Mouse (Mus musculus) heart, embryonic 13.5 days (tissue): ENCODE measurements around the gene Rps6kb2. TPM values are rescaled to one million over a fixed set of nuclear protein-coding genes. Genes with fewer than 3 reads are reported as not detected.

Source experiments
- ATAC-seq: fragments of 200-750 bp; cut with Nextera tagmentation; 2 replicates; pipeline ENCODE4 v1.8.0; 2017; ENCODE audit warnings: moderate TSS enrichment; ENCODE audit not compliant: insufficient number of reproducible peaks, low FRiP score, low TSS enrichment; ENCODE audit errors: extremely low read depth
- H3K27ac ChIP-seq: fragments of 300-500 bp; sonication (generic); replicated peaks from 2 replicates; pipeline ENCODE4 v1.5.1; 2015; ENCODE audit warnings: moderate library complexity, mild to moderate bottlenecking, inconsistent platforms
- H3K27me3 ChIP-seq: fragments of 300-500 bp; sonication (generic); replicated peaks from 2 replicates; pipeline ENCODE4 v1.6.1; 2015; ENCODE audit warnings: mild to moderate bottlenecking, inconsistent platforms
- H3K36me3 ChIP-seq: fragments of 300-500 bp; sonication (generic); 2 replicates; pipeline ENCODE4 v1.6.1; 2015; ENCODE audit warnings: mild to moderate bottlenecking, inconsistent platforms
- H3K4me1 ChIP-seq: fragments of 300-500 bp; sonication (generic); 2 replicates; pipeline ENCODE4 v1.6.1; 2015; ENCODE audit warnings: inconsistent platforms
- H3K4me2 ChIP-seq: fragments of 300-500 bp; sonication (generic); 2 replicates; pipeline ENCODE4 v1.6.1; 2015; ENCODE audit warnings: inconsistent platforms, mild to moderate bottlenecking, moderate library complexity
- H3K4me3 ChIP-seq: fragments of 300-500 bp; sonication (generic); 2 replicates; pipeline ENCODE4 v1.5.1; 2015; ENCODE audit warnings: moderate library complexity, mild to moderate bottlenecking, inconsistent platforms
- H3K9ac ChIP-seq: fragments of 300-500 bp; sonication (generic); 2 replicates; pipeline ENCODE4 v1.6.1; 2015; ENCODE audit warnings: inconsistent platforms, mild to moderate bottlenecking, moderate library complexity
- H3K9me3 ChIP-seq: fragments of 300-500 bp; sonication (generic); 2 replicates; pipeline ENCODE4 v1.6.1; 2016; ENCODE audit warnings: inconsistent platforms
- WGBS: fragments of 180-500 bp; shearing (Covaris S2); methylation state at CpG from one replicate; pipeline ENCODE4 v1.1.7; 2015; ENCODE audit warnings: mixed read lengths; 5-methylcytosine and 5-hydroxymethylcytosine counted together
- polyA plus RNA-seq: library from polyadenylated mRNA; unstranded; fragments of >200 nt; fragmentation: Nextera tagmentation; extraction: Ambion mirVana; gene quantifications from 2 replicates; pipeline ENCODE4 v1.2.1, GENCODE M21; 2015

The Rps6kb2 gene
- polyA plus RNA-seq, 1 experiment from 2014 or later = 46.0 TPM

GRCm38 (mm10) chr19:4184976-4185975, 22.1 kb upstream of the Rps6kb2 start:
- Histone ChIP-seq H3K9me3 (no peaks in the 10 kb centered on the region), H3K27me3 (no peaks in the 10 kb centered on the region), H3K4me2 (peak overlapping the region; percentile 27; the same call in 1 of the 2 replicates), H3K9ac (peak overlapping the region; percentile 33; the same call in 1 of the 2 replicates), H3K4me3 (no peak overlapping the region), H3K27ac (peak overlapping the region; percentile 50), H3K4me1 (peaks cover 40% of the 10 kb centered on the region), H3K36me3 (no peaks in the 10 kb centered on the region)
- 43% methylated on average over 15 of the region's 15 CpGs for WGBS
- no peak for ATAC-seq

- 85% methylated on average over 2 of the region's 2 CpGs for WGBS
- H3K4me2 ChIP-seq = no peak overlapping the region
- no peak overlapping the region for H3K9ac ChIP-seq
- H3K4me3 ChIP-seq = no peak overlapping the region
- H3K27ac ChIP-seq = no peak overlapping the region
- no peak for ATAC-seq
- H3K9me3 ChIP-seq = no peaks in the 10 kb centered on the region
- no peaks in the 10 kb centered on the region for H3K27me3 ChIP-seq
- peaks cover 40% of the 10 kb centered on the region for H3K4me1 ChIP-seq
- no peaks in the 10 kb centered on the region for H3K36me3 ChIP-seq
Observed at GRCm38 (mm10) chr19:4183689-4184088, 20.5 kb upstream of the Rps6kb2 start.

GRCm38 (mm10) chr19:4181892-4182291, 18.7 kb upstream of the Rps6kb2 start:
- Histone ChIP-seq H3K4me3 (no peak overlapping the region), H3K9me3 (no peaks in the 10 kb centered on the region), H3K9ac (no peak overlapping the region), H3K4me2 (no peak overlapping the region), H3K27me3 (peaks cover 2% of the 10 kb centered on the region; the same call in 1 of the 2 replicates), H3K27ac (no peak overlapping the region), H3K4me1 (peaks cover 27% of the 10 kb centered on the region), H3K36me3 (no peaks in the 10 kb centered on the region)
- no peak for ATAC-seq
- WGBS = 47% methylated on average over 3 of the region's 3 CpGs

- Histone ChIP-seq H3K9me3 (no peaks in the 10 kb centered on the region), H3K9ac (no peak overlapping the region), H3K4me2 (no peak overlapping the region), H3K27me3 (peaks cover 7% of the 10 kb centered on the region; the same call in 1 of the 2 replicates), H3K4me1 (peaks cover 21% of the 10 kb centered on the region), H3K27ac (no peak overlapping the region), H3K36me3 (no peaks in the 10 kb centered on the region), H3K4me3 (no peak overlapping the region)
- no peak for ATAC-seq
- 75% methylated on average over 7 of the region's 7 CpGs for WGBS
Observed at GRCm38 (mm10) chr19:4180411-4180810, 17.3 kb upstream of the Rps6kb2 start.

- 2% methylated on average over 11 of the region's 11 CpGs for WGBS
Observed at GRCm38 (mm10) chr19:4175368-4175947, 12.3 kb upstream of the Rps6kb2 start, which contains the start of gene Carns1. Carns1 (minus strand) TSS chr19:4175479.

GRCm38 (mm10) chr19:4172925-4173324, 9.8 kb upstream of the Rps6kb2 start:
- Histone ChIP-seq H3K4me2 (no peak overlapping the region), H3K27me3 (peaks cover 7% of the 10 kb centered on the region; the same call in 1 of the 2 replicates), H3K27ac (no peak overlapping the region), H3K9me3 (no peaks in the 10 kb centered on the region), H3K36me3 (no peaks in the 10 kb centered on the region), H3K4me1 (peaks cover 51% of the 10 kb centered on the region), H3K4me3 (no peak overlapping the region), H3K9ac (peak overlapping the region; percentile 57; the same call in 1 of the 2 replicates)
- no peak for ATAC-seq
- 62% methylated on average over 11 of the region's 11 CpGs for WGBS

More at GRCm38 (mm10) chr19:4175368-4175947, 12.3 kb upstream of the Rps6kb2 start, which contains the start of gene Carns1:
- peaks cover 38% of the 10 kb centered on the region for H3K4me1 ChIP-seq
- H3K9ac ChIP-seq = peak within 1 kb of the TSS; percentile 60
- peak within 1 kb of the TSS; percentile 29 for H3K4me3 ChIP-seq
- 0 out of 2 replicates have a peak, but pooled peaks have one; percentile 22 for ATAC-seq
- H3K4me2 ChIP-seq = peak within 1 kb of the TSS; percentile 63
- H3K27me3 ChIP-seq = peaks cover 7% of the 10 kb centered on the region; the same call in 1 of the 2 replicates
- no peaks in the 10 kb centered on the region for H3K36me3 ChIP-seq
- peak within 1 kb of the TSS; percentile 13 for H3K27ac ChIP-seq
- H3K9me3 ChIP-seq = no peaks in the 10 kb centered on the region

GRCm38 (mm10) chr19:4171393-4172290, 8.5 kb upstream of the Rps6kb2 start:
- Histone ChIP-seq H3K4me2 (0 out of 2 replicates have a peak overlapping the region, but pooled peaks have one; percentile 0), H3K27ac (peak overlapping the region; percentile 64), H3K4me3 (no peak overlapping the region), H3K36me3 (no peaks in the 10 kb centered on the region), H3K4me1 (peaks cover 56% of the 10 kb centered on the region), H3K27me3 (0 out of 2 replicates have a peak, but pooled peaks cover 3% of the 10 kb centered on the region), H3K9ac (peak overlapping the region; percentile 51), H3K9me3 (no peaks in the 10 kb centered on the region)
- WGBS = 47% methylated on average over 13 of the region's 13 CpGs
- no peak for ATAC-seq

- Histone ChIP-seq H3K27ac (peak overlapping the region; percentile 64), H3K4me3 (no peak overlapping the region), H3K27me3 (no peaks in the 10 kb centered on the region), H3K9ac (peak overlapping the region; percentile 51), H3K4me2 (no peak overlapping the region), H3K36me3 (no peaks in the 10 kb centered on the region), H3K9me3 (no peaks in the 10 kb centered on the region), H3K4me1 (peaks cover 60% of the 10 kb centered on the region)
- no peak for ATAC-seq
- WGBS = 91% methylated on average over 10 of the region's 10 CpGs
Observed at GRCm38 (mm10) chr19:4170723-4171392, 7.7 kb upstream of the Rps6kb2 start.

GRCm38 (mm10) chr19:4169810-4170209, 6.7 kb upstream of the Rps6kb2 start:
- Histone ChIP-seq H3K36me3 (no peaks in the 10 kb centered on the region), H3K4me3 (peak overlapping the region; percentile 53), H3K27me3 (no peaks in the 10 kb centered on the region), H3K4me1 (peaks cover 50% of the 10 kb centered on the region), H3K27ac (peak overlapping the region; percentile 89), H3K9me3 (no peaks in the 10 kb centered on the region), H3K4me2 (peak overlapping the region; percentile 78), H3K9ac (peak overlapping the region; percentile 87)
- 7% methylated on average over 27 of the region's 27 CpGs for WGBS
- no peak; the same call in 1 of the 2 replicates for ATAC-seq

GRCm38 (mm10) chr19:4169378-4169784, 6.2 kb upstream of the Rps6kb2 start:
- Histone ChIP-seq H3K36me3 (no peaks in the 10 kb centered on the region), H3K27ac (peak overlapping the region; percentile 89), H3K4me1 (peaks cover 50% of the 10 kb centered on the region), H3K4me2 (peak overlapping the region; percentile 78), H3K4me3 (peak overlapping the region; percentile 53), H3K9ac (peak overlapping the region; percentile 87), H3K27me3 (no peaks in the 10 kb centered on the region), H3K9me3 (no peaks in the 10 kb centered on the region)
- under 1% methylated on average over 43 of the region's 43 CpGs for WGBS
- peak; percentile 90 for ATAC-seq
